Mouse (Mus musculus): ENCODE data around the gene Foxp1.

DNA sequence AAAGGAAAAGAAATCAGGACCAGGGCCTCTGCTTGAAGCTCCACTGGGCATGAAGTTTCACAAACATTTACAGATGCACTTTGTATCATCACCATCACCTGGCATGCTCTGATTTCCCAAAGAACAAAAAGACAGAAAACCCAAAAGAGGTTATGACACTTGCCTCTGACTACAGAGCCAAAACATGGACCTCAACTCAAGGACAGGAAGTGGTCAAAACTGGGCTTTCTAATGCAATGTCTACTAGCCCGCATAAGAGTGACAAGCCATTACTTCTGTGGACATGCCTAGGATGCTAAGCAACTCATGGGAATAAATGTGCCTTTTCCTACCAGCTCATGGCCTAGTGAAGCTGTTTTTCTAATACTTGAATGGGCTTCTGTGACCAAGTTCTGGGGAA, 526.2 kb downstream of the Foxp1 start:
- TF ChIP-seq EP300 (IDR thresholded peaks at IDR 0.05) (no peak), CTCF (IDR thresholded peaks at IDR 0.05) (no peak)
